Mouse (Mus musculus): ENCODE data around the gene Plekhs1. TPM values are rescaled to one million over a fixed set of nuclear protein-coding genes. Genes with fewer than 3 reads are reported as not detected.

The Plekhs1 gene
- polyA plus RNA-seq, 1 experiment from 2014 or later: 0.31 TPM

DNA sequence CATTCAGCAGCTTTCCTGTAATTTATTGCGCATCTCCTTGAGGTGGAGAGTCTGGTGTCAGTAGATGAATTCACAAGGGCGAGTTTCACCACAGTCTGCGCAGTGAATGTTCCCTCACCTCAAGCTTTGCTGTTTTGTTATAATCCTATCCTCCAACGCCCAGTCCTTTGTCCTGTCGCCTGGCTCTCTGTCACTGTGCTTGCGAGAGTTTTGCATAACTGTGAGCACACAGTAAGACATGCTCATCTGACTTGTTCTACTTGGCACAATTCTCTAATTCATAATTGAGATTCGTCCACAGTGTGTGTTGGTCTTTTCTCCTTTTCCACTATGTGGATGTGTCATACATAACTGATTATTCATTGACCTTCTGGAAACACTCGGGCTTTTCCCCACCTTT is 5.0 kb downstream of the Plekhs1 start:
- ATAC-seq (replicated peaks; ENCODE audit: low FRiP score, low TSS enrichment, low read depth): no peak
- Histone ChIP-seq H3K4me3 (ENCODE audit: low read depth, low read length) (no peak overlapping the region), H3K36me3 (ENCODE audit: control insufficient read depth, insufficient read depth, low read length) (no peaks in the 10 kb centered on the region), H3K27me3 (replicated peaks; ENCODE audit: control insufficient read depth, insufficient read depth, low read length) (no peaks in the 10 kb centered on the region), H3K27ac (ENCODE audit: low read depth) (no peak overlapping the region), H3K4me1 (replicated peaks; ENCODE audit: control insufficient read depth, insufficient read depth, low read length) (no peaks in the 10 kb centered on the region), H3K9me3 (ENCODE audit: control insufficient read depth, low read length) (no peaks in the 10 kb centered on the region), H3K9ac (ENCODE audit: low read length) (no peak overlapping the region), H3K4me2 (ENCODE audit: low read length) (no peak overlapping the region)
- 84% methylated on average over 8 of the region's 8 CpGs for WGBS
- no peak for DNase-seq (ENCODE audit: low spot score)

DNA sequence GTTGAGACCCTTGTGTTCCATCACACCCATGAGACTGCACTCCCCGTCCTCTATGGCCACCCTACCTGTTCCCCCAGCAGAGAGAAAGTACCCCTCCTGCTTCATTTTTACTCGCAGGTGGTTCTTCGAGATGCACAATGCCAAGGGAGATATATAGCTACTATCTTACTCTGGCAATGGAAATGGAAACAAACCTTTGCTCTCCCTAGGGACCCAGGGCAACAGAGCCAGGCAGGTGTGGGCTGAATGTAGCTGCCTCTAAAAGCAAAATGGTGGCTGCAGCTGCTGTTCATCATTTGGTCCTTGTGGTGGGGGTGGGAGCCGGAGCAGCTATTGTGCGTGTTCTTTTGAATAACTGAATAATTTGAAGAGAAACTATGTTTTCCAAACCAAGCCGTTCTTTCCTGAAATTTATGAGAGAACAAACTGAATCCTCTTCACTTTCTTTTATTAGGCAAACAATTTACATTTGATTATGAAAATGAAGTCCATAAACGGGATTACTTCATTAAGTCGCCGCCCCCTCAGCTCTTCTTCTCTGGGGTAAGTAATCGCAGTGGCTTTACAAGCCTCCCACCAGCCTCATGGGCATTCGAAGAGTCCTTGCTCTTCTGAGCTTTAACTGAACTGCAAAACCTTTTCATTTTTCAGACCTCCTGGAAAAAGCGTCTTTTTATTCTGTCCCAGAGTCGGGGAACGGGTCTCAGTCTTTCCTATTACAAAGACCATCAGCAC is 9.0 kb downstream of the Plekhs1 start:
- H3K4me2 ChIP-seq (ENCODE audit: low read length): no peak overlapping the region
- no peaks in the 10 kb centered on the region for H3K9me3 ChIP-seq (ENCODE audit: control insufficient read depth, low read length)
- whole genome bisulfite sequencing: 83% methylated on average over 14 of the region's 14 CpGs
- H3K27me3 ChIP-seq (replicated peaks; ENCODE audit: control insufficient read depth, insufficient read depth, low read length): no peaks in the 10 kb centered on the region
- H3K36me3 ChIP-seq (ENCODE audit: control insufficient read depth, insufficient read depth, low read length): no peaks in the 10 kb centered on the region
- no peak for ATAC-seq (replicated peaks; ENCODE audit: low FRiP score, low TSS enrichment, low read depth)
- H3K27ac ChIP-seq (ENCODE audit: low read depth): no peak overlapping the region
- DNase-seq (ENCODE audit: low spot score): no peak
- H3K9ac ChIP-seq (ENCODE audit: low read length): no peak overlapping the region
- H3K4me1 ChIP-seq (replicated peaks; ENCODE audit: control insufficient read depth, insufficient read depth, low read length): no peaks in the 10 kb centered on the region
- H3K4me3 ChIP-seq (ENCODE audit: low read depth, low read length): no peak overlapping the region

DNA sequence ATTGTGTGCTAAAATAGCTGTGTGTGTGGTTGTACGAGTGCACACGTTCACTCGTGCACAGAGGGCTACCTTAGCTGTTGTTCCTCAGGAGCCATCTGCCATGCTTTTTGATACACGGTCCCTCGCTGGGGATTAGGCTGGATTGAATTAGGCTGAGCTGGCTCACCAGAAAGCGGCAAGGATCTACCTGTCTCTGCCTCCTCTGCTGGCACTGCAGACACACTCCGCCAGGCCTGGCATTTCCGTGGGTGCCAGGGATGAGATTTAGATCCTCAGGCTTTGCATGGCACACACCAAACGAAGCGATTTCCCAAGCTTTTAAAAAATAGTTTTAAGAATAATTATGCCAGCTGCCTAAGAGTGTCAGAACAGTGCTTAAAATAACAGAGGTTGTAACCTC is 10.5 kb downstream of the Plekhs1 start:
- ATAC-seq (replicated peaks; ENCODE audit: low FRiP score, low TSS enrichment, low read depth) (no peak), DNase-seq (ENCODE audit: low spot score) (no peak)
- H3K27me3 ChIP-seq (replicated peaks; ENCODE audit: control insufficient read depth, insufficient read depth, low read length): no peaks in the 10 kb centered on the region
- 81% methylated on average over 10 of the region's 10 CpGs for WGBS
- no peaks in the 10 kb centered on the region for H3K4me1 ChIP-seq (replicated peaks; ENCODE audit: control insufficient read depth, insufficient read depth, low read length)
- no peak overlapping the region for H3K4me2 ChIP-seq (ENCODE audit: low read length)
- H3K9ac ChIP-seq (ENCODE audit: low read length): no peak overlapping the region
- no peak overlapping the region for H3K27ac ChIP-seq (ENCODE audit: low read depth)
- no peak overlapping the region for H3K4me3 ChIP-seq (ENCODE audit: low read depth, low read length)
- no peaks in the 10 kb centered on the region for H3K9me3 ChIP-seq (ENCODE audit: control insufficient read depth, low read length)
- H3K36me3 ChIP-seq (ENCODE audit: control insufficient read depth, insufficient read depth, low read length): no peaks in the 10 kb centered on the region

GRCm38 (mm10) chr19:56474869-56475550 is 13.6 kb downstream of the Plekhs1 start:
- peak; percentile 69 for DNase-seq (ENCODE audit: low spot score)
- Histone ChIP-seq H3K9ac (ENCODE audit: low read length) (no peak overlapping the region), H3K4me1 (replicated peaks; ENCODE audit: control insufficient read depth, insufficient read depth, low read length) (no peaks in the 10 kb centered on the region), H3K9me3 (ENCODE audit: control insufficient read depth, low read length) (no peaks in the 10 kb centered on the region), H3K27ac (ENCODE audit: low read depth) (no peak overlapping the region), H3K36me3 (ENCODE audit: control insufficient read depth, insufficient read depth, low read length) (no peaks in the 10 kb centered on the region), H3K4me2 (ENCODE audit: low read length) (peak overlapping the region; percentile 23; the same call in 1 of the 2 replicates), H3K4me3 (ENCODE audit: low read depth, low read length) (no peak overlapping the region), H3K27me3 (replicated peaks; ENCODE audit: control insufficient read depth, insufficient read depth, low read length) (no peaks in the 10 kb centered on the region)
- no peak for ATAC-seq (replicated peaks; ENCODE audit: low FRiP score, low TSS enrichment, low read depth)
- 54% methylated on average over 19 of the region's 19 CpGs for WGBS

GRCm38 (mm10) chr19:56476546-56476945 is 15.1 kb downstream of the Plekhs1 start:
- Histone ChIP-seq H3K27me3 (replicated peaks; ENCODE audit: control insufficient read depth, insufficient read depth, low read length) (no peaks in the 10 kb centered on the region), H3K9ac (ENCODE audit: low read length) (no peak overlapping the region), H3K36me3 (ENCODE audit: control insufficient read depth, insufficient read depth, low read length) (no peaks in the 10 kb centered on the region), H3K9me3 (ENCODE audit: control insufficient read depth, low read length) (no peaks in the 10 kb centered on the region), H3K4me1 (replicated peaks; ENCODE audit: control insufficient read depth, insufficient read depth, low read length) (no peaks in the 10 kb centered on the region), H3K4me3 (ENCODE audit: low read depth, low read length) (no peak overlapping the region), H3K27ac (ENCODE audit: low read depth) (no peak overlapping the region), H3K4me2 (ENCODE audit: low read length) (no peak overlapping the region)
- DNase-seq (ENCODE audit: low spot score) (no peak), ATAC-seq (replicated peaks; ENCODE audit: low FRiP score, low TSS enrichment, low read depth) (no peak)
- whole genome bisulfite sequencing: 64% methylated on average over 2 of the region's 2 CpGs

- no peak overlapping the region for H3K4me3 ChIP-seq (ENCODE audit: low read depth, low read length)
Measured at GRCm38 (mm10) chr19:56477253-56477652, 15.8 kb downstream of the Plekhs1 start.

DNA sequence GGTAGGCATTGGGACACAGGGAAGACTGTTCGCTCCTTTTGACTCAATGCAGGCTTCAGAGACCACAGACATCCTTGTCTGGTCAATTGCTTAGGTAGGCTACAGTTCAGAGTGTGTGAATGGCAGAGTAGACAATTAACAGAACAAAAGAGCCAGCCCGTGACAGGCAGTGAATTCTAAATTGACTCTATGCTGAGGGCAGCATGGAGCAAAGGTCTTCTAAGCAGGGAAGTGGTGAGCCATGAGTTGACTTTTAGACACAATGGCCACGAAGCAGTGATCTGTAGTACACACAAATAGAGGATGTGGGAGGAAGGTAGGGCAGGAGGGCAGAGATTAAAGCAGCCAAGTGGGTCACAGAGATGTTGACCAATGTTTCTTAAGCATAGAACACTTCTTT is 16.4 kb downstream of the Plekhs1 start:
- no peak overlapping the region for H3K27ac ChIP-seq (ENCODE audit: low read depth)
- no peaks in the 10 kb centered on the region for H3K4me1 ChIP-seq (replicated peaks; ENCODE audit: control insufficient read depth, insufficient read depth, low read length)
- ATAC-seq (replicated peaks; ENCODE audit: low FRiP score, low TSS enrichment, low read depth) (no peak), DNase-seq (ENCODE audit: low spot score) (no peak)
- H3K9me3 ChIP-seq (ENCODE audit: control insufficient read depth, low read length): no peaks in the 10 kb centered on the region
- no peak overlapping the region for H3K4me3 ChIP-seq (ENCODE audit: low read depth, low read length)
- H3K27me3 ChIP-seq (replicated peaks; ENCODE audit: control insufficient read depth, insufficient read depth, low read length): no peaks in the 10 kb centered on the region
- no peak overlapping the region for H3K4me2 ChIP-seq (ENCODE audit: low read length)
- WGBS: 72% methylated on average over 3 of the region's 3 CpGs
- H3K9ac ChIP-seq (ENCODE audit: low read length): no peak overlapping the region
- H3K36me3 ChIP-seq (ENCODE audit: control insufficient read depth, insufficient read depth, low read length): no peaks in the 10 kb centered on the region

More at GRCm38 (mm10) chr19:56477253-56477652, 15.8 kb downstream of the Plekhs1 start:
- Histone ChIP-seq H3K4me1 (replicated peaks; ENCODE audit: control insufficient read depth, insufficient read depth, low read length) (no peaks in the 10 kb centered on the region), H3K27ac (ENCODE audit: low read depth) (no peak overlapping the region), H3K9ac (ENCODE audit: low read length) (no peak overlapping the region), H3K36me3 (ENCODE audit: control insufficient read depth, insufficient read depth, low read length) (no peaks in the 10 kb centered on the region), H3K9me3 (ENCODE audit: control insufficient read depth, low read length) (no peaks in the 10 kb centered on the region), H3K4me2 (ENCODE audit: low read length) (no peak overlapping the region), H3K27me3 (replicated peaks; ENCODE audit: control insufficient read depth, insufficient read depth, low read length) (no peaks in the 10 kb centered on the region)
- DNase-seq (ENCODE audit: low spot score) (no peak), ATAC-seq (replicated peaks; ENCODE audit: low FRiP score, low TSS enrichment, low read depth) (no peak)
- WGBS: 81% methylated on average over 5 of the region's 5 CpGs

DNA sequence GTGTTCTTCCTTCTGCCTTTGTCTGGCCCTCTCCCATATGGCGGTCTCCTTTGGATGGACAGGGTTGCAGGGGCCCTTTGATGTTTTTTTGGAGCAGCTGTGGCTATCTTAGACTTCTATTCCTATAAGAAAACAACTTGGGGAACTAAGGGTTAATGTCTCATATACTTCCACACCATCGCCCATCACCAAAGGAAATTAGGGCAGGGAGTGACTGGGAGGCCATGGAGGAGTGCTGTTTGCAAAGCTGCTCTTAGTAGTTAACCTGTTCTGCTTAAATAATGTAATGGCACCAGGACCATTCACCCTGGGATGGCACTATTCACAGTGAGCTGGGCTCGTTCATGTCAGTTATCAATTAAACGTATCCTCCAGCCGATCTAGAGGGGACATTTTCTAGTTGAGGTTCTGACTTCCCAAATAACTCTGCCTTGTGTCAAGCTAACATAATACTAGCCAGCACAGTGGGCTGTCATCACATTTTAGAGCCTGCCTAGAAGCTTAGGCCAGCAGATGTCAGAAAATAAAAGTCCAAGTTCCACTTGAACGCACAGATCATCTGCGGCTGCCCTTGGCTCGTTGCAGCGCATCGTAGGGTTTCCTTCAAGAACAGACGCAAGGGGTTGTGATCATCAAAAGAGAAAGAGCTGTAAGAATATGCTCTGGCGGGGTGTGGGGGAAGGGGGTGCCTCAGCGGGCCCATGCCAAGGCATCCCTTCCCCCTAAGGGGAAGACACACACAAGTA is 23.4 kb downstream of the Plekhs1 start:
- 83% methylated on average over 13 of the region's 13 CpGs for WGBS
- no peaks in the 10 kb centered on the region for H3K27me3 ChIP-seq (replicated peaks; ENCODE audit: control insufficient read depth, insufficient read depth, low read length)
- ATAC-seq (replicated peaks; ENCODE audit: low FRiP score, low TSS enrichment, low read depth) (no peak), DNase-seq (ENCODE audit: low spot score) (no peak)
- H3K9ac ChIP-seq (ENCODE audit: low read length): no peak overlapping the region
- no peak overlapping the region for H3K27ac ChIP-seq (ENCODE audit: low read depth)
- no peaks in the 10 kb centered on the region for H3K9me3 ChIP-seq (ENCODE audit: control insufficient read depth, low read length)
- H3K4me1 ChIP-seq (replicated peaks; ENCODE audit: control insufficient read depth, insufficient read depth, low read length): peaks cover 12% of the 10 kb centered on the region
- H3K36me3 ChIP-seq (ENCODE audit: control insufficient read depth, insufficient read depth, low read length): no peaks in the 10 kb centered on the region
- no peak overlapping the region for H3K4me3 ChIP-seq (ENCODE audit: low read depth, low read length)
- H3K4me2 ChIP-seq (ENCODE audit: low read length): no peak overlapping the region
